Mouse (Mus musculus) small intestine, adult 2 months (tissue): Measurements from ENCODE around the gene Cox8a.

Experiments
- CTCF ChIP-seq: fragments of 200-500 bp; IDR thresholded peaks from 2 replicates; pipeline ENCODE4 v1.5.1; 2012; ENCODE audit warnings: low read depth, mild to moderate bottlenecking, control low read depth, inconsistent platforms, low read length, moderate library complexity, mixed read lengths; ENCODE audit not compliant: insufficient replicate concordance, insufficient read length; ENCODE audit errors: extremely low read depth
- POLR2A ChIP-seq: fragments of 200-500 bp; IDR thresholded peaks from 2 replicates; pipeline ENCODE4 v1.6.1; 2012; ENCODE audit warnings: low read depth, mild to moderate bottlenecking, control low read depth, inconsistent platforms, low read length, moderate library complexity

DNA sequence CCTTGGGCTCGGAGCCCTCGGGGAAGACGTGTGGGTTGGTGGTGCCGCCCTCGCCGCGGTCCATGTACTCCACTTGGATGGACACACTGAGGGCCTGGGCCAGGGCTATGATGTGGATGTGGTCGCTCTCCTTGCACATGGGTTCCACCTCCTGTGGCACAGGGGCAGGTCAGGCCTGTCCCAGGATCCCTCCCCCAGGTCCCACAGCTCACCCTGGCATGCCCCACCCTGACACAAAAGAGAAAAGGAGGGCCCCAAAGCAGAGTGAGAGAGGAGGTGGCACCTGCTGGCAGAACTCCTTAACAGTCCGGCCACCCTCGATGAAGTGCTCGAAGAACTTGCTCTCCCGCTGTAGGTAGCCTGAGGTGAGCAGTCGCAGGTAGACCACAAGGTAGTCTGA, 18.3 kb downstream of the Cox8a start:
- TF ChIP-seq CTCF, result no peak
- TF ChIP-seq POLR2A, result no peak
